Mouse (Mus musculus) cerebellum, adult 11 months (tissue): ENCODE results near the gene Rbms3.

Source experiments
- DNase-seq: peaks from one replicate; pipeline ENCODE4 v3.0.0; 2022

The Rbms3 gene

GRCm38 (mm10) chr9:116808401-116808800 is 821.3 kb downstream of the Rbms3 start:
- no peak for DNase-seq

GRCm38 (mm10) chr9:116807166-116808081 is 822.3 kb downstream of the Rbms3 start:
- no peak for DNase-seq

GRCm38 (mm10) chr9:116803292-116803731 is 826.4 kb downstream of the Rbms3 start:
- DNase-seq: no peak

- DNase-seq: no peak
Measured at GRCm38 (mm10) chr9:116802602-116803001, 827.1 kb downstream of the Rbms3 start.

GRCm38 (mm10) chr9:116795240-116795955 is 834.3 kb downstream of the Rbms3 start:
- no peak for DNase-seq

- DNase-seq: no peak
Measured at GRCm38 (mm10) chr9:116791850-116792249, 837.9 kb downstream of the Rbms3 start.

- no peak for DNase-seq
Measured at GRCm38 (mm10) chr9:116786136-116787046, 843.3 kb downstream of the Rbms3 start.

- no peak for DNase-seq
Measured at GRCm38 (mm10) chr9:116771820-116772219, 857.9 kb downstream of the Rbms3 start.

- no peak for DNase-seq
Measured at GRCm38 (mm10) chr9:116769358-116770054, 860.2 kb downstream of the Rbms3 start.

- no peak for DNase-seq
Measured at GRCm38 (mm10) chr9:116762395-116763025, 867.2 kb downstream of the Rbms3 start.

GRCm38 (mm10) chr9:116748857-116749584 is 880.7 kb downstream of the Rbms3 start:
- no peak for DNase-seq

GRCm38 (mm10) chr9:116748346-116748745 is 881.4 kb downstream of the Rbms3 start:
- no peak for DNase-seq

GRCm38 (mm10) chr9:116746871-116747270 is 882.8 kb downstream of the Rbms3 start:
- no peak for DNase-seq

GRCm38 (mm10) chr9:116737786-116738185 is 891.9 kb downstream of the Rbms3 start:
- no peak for DNase-seq

GRCm38 (mm10) chr9:116729172-116729571 is 900.5 kb downstream of the Rbms3 start:
- DNase-seq: no peak

- no peak for DNase-seq
Measured at GRCm38 (mm10) chr9:116728655-116729054, 901.1 kb downstream of the Rbms3 start.

GRCm38 (mm10) chr9:116728093-116728492 is 901.6 kb downstream of the Rbms3 start:
- DNase-seq: no peak

GRCm38 (mm10) chr9:116724581-116724980 is 905.1 kb downstream of the Rbms3 start:
- DNase-seq: no peak

- DNase-seq: no peak
Measured at GRCm38 (mm10) chr9:116703119-116703518, 926.6 kb downstream of the Rbms3 start.

GRCm38 (mm10) chr9:116702611-116703010 is 927.1 kb downstream of the Rbms3 start:
- DNase-seq: no peak
